ENCODE assay signal across 8 mouse cellular contexts in genomic region chr11:57819999-57820581, GRCm38 (mm10). TPM values are rescaled to one million over a fixed set of nuclear protein-coding genes. Genes with fewer than 3 reads are reported as not detected.
DNase-seq lines count a peak whose midpoint lies in the region; ATAC-seq and TF ChIP-seq lines count a peak whose summit lies in the region.

No protein-coding gene starts in this region.

- peaks cover 16% of the 10 kb centered on the region for H3K4me1 ChIP-seq in E14TG2a.4 (replicated peaks; ENCODE audit: low read depth, low read length)
- no peaks in the 10 kb centered on the region for H3K4me1 ChIP-seq in bone marrow macrophage, adult 2 months (ENCODE audit: control insufficient read depth, insufficient read depth, low read length)
- peaks cover 27% of the 10 kb centered on the region for H3K4me1 ChIP-seq in heart, embryonic 12.5 days (replicated peaks)
- no peaks in the 10 kb centered on the region for H3K4me1 ChIP-seq in liver, postnatal 0 days (ENCODE audit: insufficient read depth)

- H3K4me2 ChIP-seq in heart, embryonic 12.5 days: no peak overlapping the region
- no peak overlapping the region for H3K4me2 ChIP-seq in liver, postnatal 0 days (ENCODE audit: low read depth, low read length)

- TF ChIP-seq CTCF in E14TG2a.4 (conservative IDR thresholded peaks at IDR 0.05; ENCODE audit: low read length): peak; percentile 89
- peak; percentile 71; the same call in 1 of the 2 replicates for TF ChIP-seq CTCF in bone marrow macrophage, adult 2 months (IDR thresholded peaks at IDR 0.05; ENCODE audit: low read depth, low read length)
- peak; percentile 93 for TF ChIP-seq CTCF in liver, postnatal 0 days (IDR thresholded peaks at IDR 0.05; ENCODE audit: low read depth)

- no peak for TF ChIP-seq EP300 in liver, postnatal 0 days (IDR thresholded peaks at IDR 0.05; ENCODE audit: low read depth)

- 0 out of 2 replicates have a peak, but pooled peaks cover 4% of the 10 kb centered on the region for H3K27me3 ChIP-seq in E14TG2a.4 (ENCODE audit: insufficient read depth, low read length)
- H3K27me3 ChIP-seq in heart, embryonic 12.5 days (replicated peaks): no peaks in the 10 kb centered on the region; the same call in 1 of the 2 replicates
- H3K27me3 ChIP-seq in liver, postnatal 0 days (ENCODE audit: insufficient read depth, low read length): no peaks in the 10 kb centered on the region

- WGBS in heart, embryonic 12.5 days: 22% methylated on average over 9 of the region's 9 CpGs
- 20% methylated on average over 9 of the region's 9 CpGs for WGBS in liver, postnatal 0 days (ENCODE audit: insufficient replicate concordance)

- peak; percentile 74 to 85 for DNase-seq in kidney, postnatal 25 days
- DNase-seq in liver, postnatal 0 days: peak; percentile 88
- peak; percentile 89 for DNase-seq in retina, embryonic 14.5 days (ENCODE audit: low spot score)
- peak; percentile 78 for DNase-seq in thymus, postnatal 25 days

- H3K4me3 ChIP-seq in E14TG2a.4 (replicated peaks; ENCODE audit: low read length): no peak overlapping the region
- H3K4me3 ChIP-seq in bone marrow macrophage, adult 2 months (ENCODE audit: insufficient read depth, low read length): no peak overlapping the region
- H3K4me3 ChIP-seq in heart, embryonic 12.5 days: no peak overlapping the region
- H3K4me3 ChIP-seq in liver, postnatal 0 days (ENCODE audit: low read depth, low read length): no peak overlapping the region

- no peak overlapping the region for H3K9ac ChIP-seq in heart, embryonic 12.5 days
- H3K9ac ChIP-seq in liver, postnatal 0 days (replicated peaks): no peak overlapping the region

- no peaks in the 10 kb centered on the region for H3K9me3 ChIP-seq in E14TG2a.4 (ENCODE audit: low read length)
- 0 out of 2 replicates have a peak, but pooled peaks cover 3% of the 10 kb centered on the region for H3K9me3 ChIP-seq in heart, embryonic 12.5 days (replicated peaks)
- no peaks in the 10 kb centered on the region for H3K9me3 ChIP-seq in liver, postnatal 0 days (ENCODE audit: low read length)

- no peak for TF ChIP-seq POLR2A in bone marrow macrophage, adult 2 months (IDR thresholded peaks at IDR 0.05; ENCODE audit: borderline replicate concordance, low read depth, low read length)

- ATAC-seq in erythroblast, adult 5-6 weeks (replicated peaks; ENCODE audit: low FRiP score, poor library complexity, severe bottlenecking): peak; percentile 63
- ATAC-seq in heart, embryonic 12.5 days (ENCODE audit: insufficient number of reproducible peaks, low FRiP score): peak; percentile 49; the same call in 1 of the 2 replicates
- 0 out of 2 replicates have a peak, but pooled peaks have one; percentile 31 for ATAC-seq in liver, postnatal 0 days

- H3K27ac ChIP-seq in bone marrow macrophage, adult 2 months (ENCODE audit: insufficient read depth, low read depth, low read length): no peak overlapping the region
- H3K27ac ChIP-seq in heart, embryonic 12.5 days (ENCODE audit: poor library complexity, severe bottlenecking): peak overlapping the region; percentile 45
- no peak overlapping the region for H3K27ac ChIP-seq in liver, postnatal 0 days (ENCODE audit: low read depth)

- no peaks in the 10 kb centered on the region for H3K36me3 ChIP-seq in E14TG2a.4 (ENCODE audit: insufficient read depth, low read length)
- H3K36me3 ChIP-seq in heart, embryonic 12.5 days: no peaks in the 10 kb centered on the region; the same call in 1 of the 2 replicates
- no peaks in the 10 kb centered on the region for H3K36me3 ChIP-seq in liver, postnatal 0 days (replicated peaks; ENCODE audit: insufficient read depth, low read length)

RNA-seq across cellular contexts. Expression of gene Hand1, which starts 12.5 kb away (rescaled TPM):
- polyA plus RNA-seq in bone marrow macrophage, adult 2 months (2012; ENCODE audit: insufficient read depth, insufficient read length, missing spikeins): not detected in 2 replicates
- not detected in 2 replicates for total RNA-seq in erythroblast, adult 5-6 weeks (2015; ENCODE audit: low replicate concordance)
- total RNA-seq in erythroblast, adult 5-6 weeks (2017; ENCODE audit: low replicate concordance): not detected in 2 replicates
- 62.0 and 66.2 TPM in 2 replicates for polyA plus RNA-seq in heart, embryonic 12.5 days (2016; fragmentation: Nextera tagmentation; extraction: Ambion mirVana)
- 0.07 TPM in 1 of 2 replicates, not detected in the other for polyA plus RNA-seq in liver, postnatal 0 days (2015; fragmentation: Nextera tagmentation; extraction: Ambion mirVana)

RNA-seq across cellular contexts. Expression of gene Sap30l, which starts 18.7 kb away (rescaled TPM):
- 26.1 and 28.4 TPM in 2 replicates for polyA plus RNA-seq in bone marrow macrophage, adult 2 months (2012; ENCODE audit: insufficient read depth, insufficient read length, missing spikeins)
- 4.8 and 7.9 TPM in 2 replicates for total RNA-seq in erythroblast, adult 5-6 weeks (2015; ENCODE audit: low replicate concordance)
- 4.4 and 4.7 TPM in 2 replicates for total RNA-seq in erythroblast, adult 5-6 weeks (2017; ENCODE audit: low replicate concordance)
- 15.0 and 17.3 TPM in 2 replicates for polyA plus RNA-seq in heart, embryonic 12.5 days (2016; fragmentation: Nextera tagmentation; extraction: Ambion mirVana)
- polyA plus RNA-seq in liver, postnatal 0 days (2015; fragmentation: Nextera tagmentation; extraction: Ambion mirVana): 5.8 and 7.1 TPM in 2 replicates

Comparison
In these comparisons a context has a peak if more than half of its experiments do, and no peak if none do; other contexts are left out.
1. RNA of gene Hand1, which starts 12.5 kb away (polyA plus RNA-seq): 62.0 to 66.2 TPM in heart, embryonic 12.5 days; 0.07 TPM in liver, postnatal 0 days and not detected in bone marrow macrophage, adult 2 months; every median in the first group is over 10 times any median in the second.
2. Peak in every context shown above with its lines, with median percentiles within 50 percentile points of each other: CTCF ChIP-seq, ATAC-seq and DNase-seq.